Mouse (Mus musculus) right cerebral cortex, adult 2 months (tissue): ENCODE results near the gene Taar7e.
"Not testable (repeated sequence)": the region's sequence is repeated elsewhere in the genome, so short reads cannot be mapped to it uniquely, and the experiment has no call there.

Experiments
- DNase-seq, 2 experiments: peaks; one replicate each; pipeline ENCODE4 v3.0.0; 2021 to 2022; ENCODE audit warnings: low spot score in 2 of 2

Gene Taar7e

DNA sequence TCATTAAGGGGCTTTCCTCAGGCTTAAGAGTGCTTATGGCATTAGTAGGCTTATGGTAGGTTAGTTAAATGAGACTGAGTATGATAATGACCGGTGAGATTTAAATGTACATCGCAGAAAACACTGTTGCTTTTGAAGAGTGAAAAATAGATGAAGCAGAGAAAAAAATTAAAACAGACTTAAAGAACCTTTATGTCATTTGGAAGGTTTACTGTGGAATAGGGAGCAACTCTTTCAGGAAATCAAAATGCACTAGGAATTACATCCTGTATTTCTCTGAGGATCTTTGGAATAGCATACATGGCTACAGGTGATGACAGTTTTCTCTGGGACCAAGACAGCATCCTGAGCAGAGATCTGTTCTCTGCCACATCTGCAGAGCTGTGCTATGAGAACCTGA is at the start of gene Taar7e:
Gene Taar7e (plus strand): TSS at position 301 of the 400 bp plus-strand sequence.
- DNase-seq = no peak

DNA sequence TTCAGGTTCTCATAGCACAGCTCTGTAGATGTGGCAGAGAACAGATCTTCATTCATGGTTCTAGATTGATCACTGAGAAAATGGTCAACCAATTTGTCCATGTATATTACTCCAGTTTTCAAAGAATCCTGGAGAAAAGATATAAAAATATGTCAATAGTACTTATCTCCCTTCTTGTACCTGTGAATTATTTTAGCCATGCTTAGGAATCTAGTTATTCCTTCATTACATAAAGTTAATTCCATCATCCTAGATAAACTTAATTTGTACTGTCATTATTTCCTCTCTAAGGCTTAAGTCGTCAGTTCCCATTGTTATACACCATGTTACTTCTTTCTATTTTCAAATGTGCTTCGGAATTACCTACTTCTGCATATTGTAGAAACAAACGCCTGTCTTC is 44.0 kb upstream of the Taar7e start, which contains the start of gene Taar7a:
Gene Taar7a (minus strand): TSS at position 101 of the 400 bp plus-strand sequence.
- DNase-seq = no peak

DNA sequence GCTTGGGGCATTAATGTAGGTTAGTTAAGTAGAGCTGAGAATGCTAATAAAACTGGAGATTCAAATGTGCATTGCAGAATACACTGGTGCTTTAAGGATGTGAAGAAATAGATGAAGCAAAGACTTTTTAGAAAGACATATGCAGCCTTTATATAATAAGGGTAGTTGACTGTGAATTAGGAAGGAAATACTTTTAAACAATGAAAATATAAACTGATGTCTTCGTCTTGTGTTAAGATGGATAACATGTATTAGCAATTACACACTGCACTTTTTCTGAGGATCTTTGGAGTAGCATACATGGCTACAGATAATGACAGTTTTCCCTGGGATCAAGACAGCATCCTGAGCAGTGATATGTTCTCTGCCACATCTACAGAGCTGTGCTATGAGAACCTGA is 37.8 kb upstream of the Taar7e start, which contains the start of gene Taar7b:
Gene Taar7b (plus strand): TSS at position 301 of the 400 bp plus-strand sequence.
- DNase-seq = no peak

DNA sequence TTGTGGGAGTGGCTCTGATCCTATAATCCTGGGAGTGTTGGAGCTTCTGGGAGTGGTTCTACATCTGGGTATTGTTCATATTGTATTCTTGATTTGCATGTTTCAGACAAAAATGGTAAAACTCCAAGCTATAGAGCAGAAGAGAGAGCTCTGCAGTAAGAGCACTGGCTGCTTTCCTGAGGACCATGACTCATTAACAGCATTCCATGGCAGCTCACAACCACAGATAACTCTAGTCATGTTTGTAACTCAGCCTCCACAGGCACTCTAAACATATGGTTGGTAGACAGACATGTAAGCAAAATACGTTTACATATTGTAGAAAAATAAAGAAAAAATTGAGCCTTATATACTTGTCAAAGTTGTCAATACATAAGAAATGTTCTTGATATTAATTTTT is 31.0 kb upstream of the Taar7e start:
- DNase-seq = no peak

DNA sequence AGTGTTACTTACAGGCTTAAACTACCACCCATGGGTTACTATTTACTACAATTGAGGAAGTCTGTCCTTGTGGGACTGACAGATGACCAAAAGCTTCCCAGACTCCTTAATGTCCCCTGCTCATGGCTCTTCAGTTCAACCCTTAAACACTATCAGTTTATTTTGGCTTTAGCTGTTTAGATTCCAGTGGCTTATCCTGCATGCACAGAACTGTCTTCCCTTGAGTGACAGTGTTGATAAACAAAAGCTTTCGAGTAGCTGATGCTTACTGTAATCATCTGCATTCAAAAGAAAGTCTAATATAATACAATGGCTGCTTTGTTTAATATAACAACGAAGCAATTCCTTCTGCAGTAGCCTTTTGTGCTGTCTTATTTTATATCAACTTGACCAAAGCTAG is 30.4 kb upstream of the Taar7e start:
- DNase-seq = no peak

DNA sequence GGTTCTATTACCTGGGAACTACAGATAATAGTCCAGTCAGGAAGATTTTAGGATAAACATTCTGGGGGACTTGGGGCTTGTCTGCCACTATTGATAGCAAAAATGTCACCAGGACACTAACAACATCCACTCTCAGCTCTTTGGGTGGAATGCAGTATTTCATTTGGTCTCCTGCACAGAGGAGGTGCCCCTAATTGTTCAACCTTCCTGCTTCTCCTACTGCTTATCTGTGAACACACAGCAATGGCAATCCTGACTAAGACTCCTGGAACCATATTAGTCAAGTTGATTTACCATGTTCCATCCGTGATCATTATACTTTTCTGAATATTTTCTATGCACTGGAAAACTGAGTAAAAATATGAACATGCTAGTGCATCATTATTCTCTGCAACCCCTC is 29.3 kb upstream of the Taar7e start:
- DNase-seq = no peak

DNA sequence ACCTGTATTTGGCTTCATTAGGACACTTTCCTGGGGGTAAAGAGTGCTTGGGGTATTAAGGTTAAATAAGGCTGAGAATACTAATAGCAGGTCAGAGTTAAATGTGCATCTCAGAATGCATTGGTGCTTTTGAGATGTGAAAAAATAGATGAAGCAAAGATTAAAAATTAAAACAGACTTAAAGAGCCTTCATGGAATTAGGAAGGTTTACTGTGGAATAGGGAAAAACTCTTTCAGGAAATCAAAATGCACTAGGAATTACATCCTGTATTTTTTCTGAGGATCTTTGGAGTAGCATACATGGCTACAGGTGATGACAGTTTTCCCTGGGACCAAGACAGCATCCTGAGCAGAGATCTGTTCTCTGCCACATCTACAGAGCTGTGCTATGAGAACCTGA is 10.5 kb upstream of the Taar7e start, which contains the start of gene Taar7d:
Gene Taar7d (plus strand): TSS at position 301 of the 400 bp plus-strand sequence.
- no peak for DNase-seq

DNA sequence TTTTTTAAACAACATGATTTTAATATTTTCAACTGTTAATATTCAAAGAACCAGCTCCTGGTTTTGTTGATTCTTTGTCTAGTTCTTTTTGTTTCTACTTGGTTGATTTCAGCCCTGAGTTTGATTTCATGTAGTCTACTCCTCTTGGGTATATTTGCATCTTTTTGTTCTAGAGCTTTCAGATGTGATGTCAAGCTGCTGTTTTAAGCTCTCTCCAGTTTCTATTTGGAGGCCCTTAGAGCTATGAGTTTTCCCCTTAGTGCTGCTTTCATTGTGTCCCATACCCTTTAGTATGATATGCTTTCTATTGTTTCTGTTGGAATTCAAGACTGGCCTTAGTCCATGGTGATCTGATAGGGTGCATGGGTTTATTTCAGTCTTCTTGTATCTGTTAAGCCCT is 6.1 kb upstream of the Taar7e start:
- no peak for DNase-seq

DNA sequence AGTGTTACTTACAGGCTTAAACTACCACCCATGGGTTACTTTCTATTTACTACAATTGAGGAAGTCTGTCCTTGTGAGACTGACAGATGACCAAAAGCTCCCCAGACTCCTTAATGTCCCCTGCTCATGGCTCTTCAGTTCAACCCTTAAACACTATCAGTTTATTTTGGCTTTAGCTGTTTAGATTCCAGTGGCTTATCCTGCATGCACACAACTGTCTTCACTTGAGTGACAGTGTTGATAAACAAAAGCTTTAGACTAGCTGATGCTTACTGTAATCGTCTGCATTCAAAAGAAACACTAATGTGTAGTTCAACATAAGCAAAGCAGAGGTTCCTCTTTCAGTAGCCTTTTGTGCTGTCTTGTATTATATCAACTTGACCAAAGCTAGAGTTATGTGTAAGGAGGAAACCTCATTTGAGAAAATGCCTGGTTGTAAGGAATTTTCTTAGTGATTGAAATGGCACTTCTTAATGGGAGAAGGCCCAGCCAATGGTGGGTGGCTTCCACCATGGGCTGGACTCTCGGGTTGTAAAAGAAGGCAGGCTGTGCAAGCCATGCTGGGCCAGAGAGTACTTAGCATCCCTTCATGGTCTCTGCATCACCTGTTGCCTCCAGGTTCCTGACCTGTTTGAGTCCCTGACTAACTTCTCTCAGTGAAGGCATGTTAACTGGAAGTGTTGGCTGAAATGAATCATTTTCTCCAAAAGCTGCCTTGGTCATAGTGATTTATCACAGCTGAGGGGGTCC is 2.9 kb downstream of the Taar7e start:
- DNase-seq = no peak

DNA sequence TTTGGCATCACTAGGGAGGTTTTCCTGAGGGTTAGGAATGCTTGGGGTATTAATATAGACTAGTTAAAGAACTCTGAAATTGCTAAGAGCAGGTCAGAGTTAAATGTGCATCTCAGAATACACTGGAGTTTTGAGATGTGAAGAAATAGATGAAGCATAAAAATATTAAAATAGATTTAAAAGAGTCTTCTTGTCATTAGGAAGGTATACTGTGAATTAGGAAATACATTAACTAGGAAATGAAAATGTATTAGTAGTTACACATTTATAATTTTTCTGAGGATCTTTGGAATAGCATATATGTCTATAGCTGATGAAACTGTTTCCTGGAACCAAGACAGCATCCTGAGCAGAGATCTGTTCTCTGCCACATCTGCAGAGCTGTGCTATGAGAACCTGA is 11.8 kb downstream of the Taar7e start, which contains the start of gene Taar7f:
Gene Taar7f (plus strand): TSS at position 301 of the 400 bp plus-strand sequence.
- no peak for DNase-seq

DNA sequence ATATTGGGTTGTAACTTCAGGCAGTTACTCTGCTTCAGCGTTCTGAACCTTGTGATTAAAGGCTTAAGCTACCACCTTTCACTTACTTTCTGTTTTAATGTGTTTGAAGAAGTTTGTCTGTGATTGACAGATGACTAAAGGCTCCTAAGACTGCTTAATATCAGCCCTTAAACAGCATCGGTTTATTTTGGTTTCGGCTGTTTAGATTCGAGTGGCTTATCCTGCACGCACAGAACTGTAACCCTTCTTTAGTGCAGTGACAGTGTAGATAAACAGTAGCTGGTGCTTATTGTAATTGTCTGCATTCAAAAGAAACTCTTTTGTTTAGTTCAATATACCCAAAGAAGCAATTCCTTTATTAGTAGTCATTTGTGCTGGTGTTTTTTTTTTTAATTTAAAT is 14.6 kb downstream of the Taar7e start:
- no peak for DNase-seq

DNA sequence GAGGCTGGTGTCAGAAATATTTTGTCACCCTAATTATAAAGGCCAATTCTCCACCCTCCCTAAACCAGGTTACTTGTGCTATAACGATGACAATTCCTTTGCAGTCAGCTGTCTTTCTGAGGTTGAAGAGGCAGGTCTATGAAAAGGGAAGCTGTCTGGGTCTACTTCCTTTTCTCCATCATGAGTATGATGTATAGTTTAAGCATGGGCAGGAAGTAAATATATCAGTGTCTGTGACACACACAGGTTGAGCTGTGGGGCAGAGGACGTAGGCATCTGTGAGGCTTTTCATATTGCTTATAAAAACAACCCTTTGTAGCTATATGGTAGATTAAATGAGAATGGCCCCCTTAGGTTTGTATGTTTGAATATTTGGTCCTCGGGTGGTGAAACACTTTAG is 21.6 kb downstream of the Taar7e start:
- no peak for DNase-seq

DNA sequence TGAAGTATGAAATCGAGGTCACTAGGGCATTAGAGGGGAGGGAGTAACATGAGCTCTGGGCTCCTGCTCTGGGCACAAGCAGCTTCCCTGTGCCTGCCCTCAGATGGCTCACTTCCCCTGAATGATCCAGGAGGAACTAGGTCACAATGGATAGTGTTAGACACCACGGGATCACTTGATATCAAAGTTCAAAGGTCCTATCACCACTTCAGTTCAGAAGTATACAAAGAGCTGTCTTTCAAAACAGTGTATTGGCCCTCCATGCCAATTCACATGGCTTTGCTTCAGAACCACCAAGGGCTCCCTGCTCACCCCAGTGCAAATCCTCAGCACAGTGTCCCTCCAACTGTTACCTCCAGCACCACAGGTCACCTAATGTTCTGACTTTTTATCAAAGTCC is 37.3 kb downstream of the Taar7e start:
- DNase-seq = not testable (repeated sequence)

DNA sequence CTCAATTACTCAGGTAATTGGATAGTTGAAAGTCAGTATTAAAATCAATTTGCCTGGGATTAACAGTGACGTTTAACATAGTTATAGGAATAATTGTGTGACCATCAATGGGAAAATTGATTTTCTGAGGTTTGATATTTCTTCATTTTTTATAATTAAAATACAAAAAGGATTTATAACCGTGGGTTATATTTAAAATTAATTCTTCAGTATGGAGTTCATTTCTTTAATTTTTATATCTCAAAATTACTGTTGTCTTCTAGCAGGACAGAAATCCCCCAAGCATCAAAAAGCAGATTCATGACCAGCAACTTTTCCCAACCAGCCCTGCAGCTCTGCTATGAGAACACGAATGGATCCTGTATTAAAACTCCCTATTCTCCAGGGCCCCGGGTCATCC is 38.8 kb downstream of the Taar7e start, which contains the start of gene Taar8a:
Gene Taar8a (plus strand): TSS at position 301 of the 400 bp plus-strand sequence.
- DNase-seq = not testable (repeated sequence)

DNA sequence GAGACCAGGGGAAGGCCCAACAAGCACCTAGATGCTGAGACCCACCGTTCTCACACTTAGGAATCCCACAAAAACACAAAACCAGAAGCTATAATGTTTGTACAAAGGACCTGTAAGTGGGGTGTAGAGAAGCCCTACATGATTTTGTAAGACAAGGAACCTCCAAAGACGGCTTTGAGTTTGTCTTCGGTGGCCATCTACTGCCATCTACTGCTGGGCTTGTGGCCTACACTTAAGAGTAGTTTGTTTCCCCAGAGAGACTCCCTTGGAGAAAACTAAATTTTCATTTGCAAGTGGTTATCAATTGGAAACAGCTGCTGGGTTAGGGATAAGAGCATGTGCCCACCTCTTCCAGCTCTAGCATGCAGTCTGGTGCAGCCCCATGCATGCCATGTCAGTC is 42.8 kb downstream of the Taar7e start:
- peak; percentile 62 to 64 for DNase-seq

DNA sequence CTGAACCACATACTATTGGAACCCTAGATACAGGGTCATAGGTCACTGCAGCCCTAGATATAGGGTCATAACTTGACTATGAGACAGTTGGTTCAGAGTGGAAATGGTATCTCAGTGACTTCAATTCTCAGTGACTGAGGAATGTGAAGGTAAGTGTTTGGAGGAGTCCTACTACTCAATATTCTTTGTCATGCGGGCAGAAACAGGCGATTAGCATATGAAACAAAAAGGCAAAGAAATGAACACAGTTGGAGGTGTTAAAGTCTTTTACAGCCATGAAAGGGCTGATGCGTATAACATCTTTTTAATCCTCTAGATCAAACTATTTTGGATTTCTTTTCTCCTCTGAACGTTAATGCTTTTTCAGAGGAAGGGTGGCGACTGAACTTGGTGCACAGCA is 48.5 kb downstream of the Taar7e start:
- no peak for DNase-seq

DNA sequence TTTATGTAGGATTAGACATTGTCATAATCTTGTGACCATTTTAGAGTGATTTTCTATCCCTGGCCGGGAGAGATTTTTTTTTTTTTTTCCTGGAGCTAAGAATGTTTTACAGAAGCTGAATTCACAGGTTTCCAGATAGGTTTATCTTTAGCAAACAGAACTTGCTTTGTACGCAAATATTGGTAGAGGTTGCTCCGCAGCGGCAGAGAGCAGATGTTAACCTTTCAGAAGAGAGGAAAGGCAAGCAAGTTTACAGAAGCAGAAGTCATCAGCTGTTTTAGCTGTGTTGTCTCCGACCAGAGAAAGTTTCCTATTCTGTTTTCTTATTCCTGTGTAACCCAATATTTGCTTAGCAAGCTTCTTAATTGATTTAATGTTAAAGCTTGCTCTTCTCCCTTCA is 49.1 kb downstream of the Taar7e start:
- DNase-seq = no peak

DNA sequence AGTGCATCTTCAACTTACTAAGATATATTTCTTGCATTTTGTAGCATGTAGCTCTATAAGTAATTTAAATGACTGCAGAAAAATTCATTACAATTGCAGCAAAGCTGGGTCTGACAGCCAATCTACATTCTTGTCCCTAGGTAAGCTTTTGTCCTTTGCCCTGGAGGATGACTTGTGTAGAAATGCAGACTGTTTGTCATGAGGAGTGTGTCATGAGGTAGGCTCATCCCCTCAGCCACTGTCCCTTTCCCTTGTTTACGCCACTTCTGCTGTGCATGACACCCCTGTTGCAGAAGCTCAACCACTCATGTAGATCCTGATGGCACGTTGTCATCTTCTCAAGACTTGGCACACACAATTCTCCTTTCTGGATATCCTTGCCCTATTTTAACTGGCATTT is 49.8 kb downstream of the Taar7e start:
- no peak for DNase-seq
